In the genomic region with DNA sequence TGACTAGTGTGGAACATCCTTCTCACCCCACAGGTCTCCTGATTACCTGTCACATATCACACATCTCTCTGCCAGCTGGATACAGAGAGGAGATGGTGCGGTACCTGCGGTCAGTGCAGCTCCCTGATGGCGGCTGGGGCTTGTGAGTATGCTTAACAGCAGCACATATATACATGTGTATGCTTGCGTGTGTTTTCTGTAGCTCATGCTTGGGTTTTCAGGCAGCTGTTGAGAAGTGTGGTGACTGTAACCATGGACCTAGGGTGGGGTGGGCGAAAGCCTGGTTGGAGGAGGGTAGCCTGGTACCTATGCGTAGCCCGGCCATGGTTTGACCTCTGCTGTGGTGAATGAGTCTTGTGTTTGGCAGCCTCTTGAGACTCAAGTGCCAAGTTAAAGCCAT, we compare ENCODE assay signal across 48 mouse cellular contexts. TPM values are rescaled to one million over a fixed set of nuclear protein-coding genes. Genes with fewer than 3 reads are reported as not detected.
"Had no signal": no experiment of that assay in that cellular context is flagged by ENCODE, and none has a peak within 500 bp of the region (broad histone marks: within the 10 kb centered on the region; RNA-seq: fewer than 3 reads in every experiment).

No protein-coding gene starts in this region.

- H3K27me3 ChIP-seq: heart, embryonic 12.5 days; heart, embryonic 13.5 days; heart, embryonic 15.5 days; hindbrain, embryonic 12.5 days; hindbrain, embryonic 13.5 days; hindbrain, embryonic 15.5 days; intestine, embryonic 15.5 days; kidney, embryonic 15.5 days had no signal

- H3K4me2 ChIP-seq: heart, embryonic 11.5 days; heart, embryonic 12.5 days; heart, embryonic 13.5 days; heart, embryonic 15.5 days; hindbrain, embryonic 12.5 days; hindbrain, embryonic 13.5 days; hindbrain, embryonic 14.5 days; hindbrain, embryonic 15.5 days; kidney, embryonic 15.5 days had no signal

- H3K4me3 ChIP-seq: heart, embryonic 10.5 days; heart, embryonic 12.5 days; heart, embryonic 13.5 days; heart, embryonic 15.5 days; hindbrain, embryonic 10.5 days; hindbrain, embryonic 12.5 days; hindbrain, embryonic 13.5 days; hindbrain, embryonic 15.5 days; intestine, embryonic 15.5 days; kidney, embryonic 15.5 days; layer of hippocampus, adult 2 months had no signal

- DNase-seq: heart, postnatal 10 days; heart, postnatal 14 days; heart, postnatal 36 days; heart, postnatal 4 days; kidney, adult 11 months; kidney, adult 18-20 months; kidney, adult 2 months; kidney, adult 8-10 months; kidney, adult 9 months; kidney, postnatal 10 days; kidney, postnatal 14 days; kidney, postnatal 25 days; kidney, postnatal 36 days; kidney, postnatal 4 days; layer of hippocampus, adult 9-11 months; layer of hippocampus, postnatal 36 days had no signal

RNA-seq across cellular contexts. Expression of a gene that starts 26.5 kb away (rescaled TPM):
- total RNA-seq: heart, adult 8-10 months; heart, postnatal 10 days; heart, postnatal 14 days; heart, postnatal 36 days; heart, postnatal 4 days; hematopoietic stem cell, adult 5-6 weeks; hindbrain, postnatal 0 days; layer of hippocampus, adult 18-20 months; layer of hippocampus, adult 2 months; layer of hippocampus, adult 8-10 months; layer of hippocampus, postnatal 10 days; layer of hippocampus, postnatal 14 days; layer of hippocampus, postnatal 25 days; layer of hippocampus, postnatal 36 days had no signal
- polyA plus RNA-seq: heart, embryonic 11.5 days; heart, embryonic 12.5 days; heart, embryonic 13.5 days; heart, embryonic 14.5 days; heart, embryonic 15.5 days; heart, postnatal 0 days; hindbrain, embryonic 10.5 days; hindbrain, embryonic 11.5 days; hindbrain, embryonic 12.5 days; hindbrain, embryonic 13.5 days; hindbrain, embryonic 14.5 days; hindbrain, embryonic 16.5 days; hindbrain, postnatal 0 days; inflammation-experienced regulatory T-cells, adult 6 months; intestine, embryonic 15.5 days; intestine, embryonic 16.5 days; intestine, postnatal 0 days; kidney, embryonic 14.5 days; kidney, embryonic 15.5 days; kidney, embryonic 16.5 days; kidney, postnatal 0 days had no signal

RNA-seq across cellular contexts. Expression of a gene that starts 39.9 kb away (rescaled TPM):
- total RNA-seq: heart, adult 8-10 months; heart, postnatal 36 days; hematopoietic stem cell, adult 5-6 weeks; hindbrain, postnatal 0 days; layer of hippocampus, adult 18-20 months; layer of hippocampus, adult 2 months; layer of hippocampus, postnatal 10 days; layer of hippocampus, postnatal 14 days; layer of hippocampus, postnatal 25 days; layer of hippocampus, postnatal 36 days had no signal
- polyA plus RNA-seq: hindbrain, embryonic 10.5 days; hindbrain, embryonic 11.5 days; hindbrain, embryonic 12.5 days; hindbrain, embryonic 13.5 days; hindbrain, embryonic 14.5 days; hindbrain, embryonic 15.5 days; hindbrain, postnatal 0 days; inflammation-experienced regulatory T-cells, adult 6 months; large intestine, adult 2 months had no signal
